Mouse (Mus musculus) adrenal gland, postnatal 36 days (tissue): ENCODE results near the gene Trmt11. TPM values are rescaled to one million over a fixed set of nuclear protein-coding genes. Genes with fewer than 3 reads are reported as not detected.
"Not testable (repeated sequence)": the region's sequence is repeated elsewhere in the genome, so short reads cannot be mapped to it uniquely, and the experiment has no call there.

ENCODE experiments used
- DNase-seq, 2 experiments: peaks; one replicate each; pipeline ENCODE4 v3.0.0; 2021; ENCODE audit warnings: mixed read lengths in 1 of 2
- total RNA-seq, 2 experiments: library from RNA; stranded (reverse); gene quantifications; 2 replicates each; pipeline ENCODE4 v1.2.3; 2021

The Trmt11 gene
- total RNA-seq, 2 experiments from 2014 or later, result 9.5 to 10.1 TPM

GRCm38 (mm10) chr10:30555686-30556578 is 44.6 kb downstream of the Trmt11 start:
- DNase-seq, result no peak

DNA sequence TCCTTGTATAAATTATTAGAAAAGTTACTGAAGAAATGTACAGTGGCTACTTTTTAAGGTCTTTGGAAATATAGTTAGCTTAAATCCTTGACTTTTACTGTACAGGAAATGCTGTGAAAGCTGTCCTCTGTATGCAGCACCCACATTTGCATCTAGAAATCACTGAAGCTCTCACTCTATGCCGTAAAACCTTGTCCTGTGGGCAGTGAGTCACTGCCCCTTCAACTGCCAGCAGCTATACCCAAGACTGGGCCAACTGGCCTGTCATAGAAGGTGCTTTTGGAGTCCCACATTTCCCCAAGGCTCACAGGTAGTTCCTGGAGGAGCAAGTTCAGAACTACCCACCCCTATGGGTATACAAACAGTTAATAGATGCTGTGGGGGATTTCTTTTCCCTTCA is 48.2 kb downstream of the Trmt11 start:
- no peak for DNase-seq

DNA sequence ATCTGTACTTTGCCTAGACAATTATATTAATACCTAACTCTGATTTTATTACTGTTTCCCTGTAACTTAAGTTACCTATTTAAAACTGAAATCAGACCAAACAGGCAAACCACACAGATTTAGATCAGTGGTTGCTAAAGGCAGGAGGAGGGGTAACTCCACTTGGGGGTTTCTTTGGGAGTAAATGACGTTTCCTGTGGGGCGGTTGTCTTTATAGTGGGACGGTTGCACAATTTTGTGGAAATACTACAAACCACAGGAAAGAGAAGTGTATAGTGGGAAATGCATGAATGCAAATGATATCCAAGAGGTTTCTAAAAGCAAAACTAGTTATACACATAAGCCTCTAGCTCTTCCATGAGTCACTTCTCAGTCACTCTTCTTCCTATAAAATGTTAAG is 50.6 kb downstream of the Trmt11 start:
- no peak for DNase-seq

- peak; percentile 3 to 10 for DNase-seq
These were observed 62.1 kb downstream of the Trmt11 start for GRCm38 (mm10) chr10:30538538-30538815.

GRCm38 (mm10) chr10:30537734-30538537 is 62.6 kb downstream of the Trmt11 start:
- peak; percentile 27 to 32 for DNase-seq

DNA sequence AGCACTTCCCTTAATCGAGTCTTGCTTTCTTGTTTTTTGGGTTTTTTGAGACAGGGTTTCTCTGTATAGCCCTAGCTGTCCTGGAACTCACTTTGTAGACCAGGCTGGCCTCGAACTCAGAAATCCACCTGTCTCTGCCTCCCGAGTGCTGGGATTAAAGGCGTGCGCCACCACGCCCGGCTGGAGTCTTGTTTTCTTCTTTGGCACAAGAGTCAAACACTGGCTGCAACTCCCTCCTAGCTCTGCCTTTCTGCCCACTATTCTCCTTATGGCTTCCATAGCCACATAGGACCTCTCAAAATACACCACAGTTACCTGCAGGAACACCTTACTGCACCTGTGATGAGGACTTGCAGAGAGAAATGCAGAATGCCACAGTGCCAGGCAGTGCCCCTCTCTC is 64.6 kb downstream of the Trmt11 start:
- not testable (repeated sequence) for DNase-seq

GRCm38 (mm10) chr10:30527122-30527521 is 73.4 kb downstream of the Trmt11 start:
- no peak for DNase-seq

DNA sequence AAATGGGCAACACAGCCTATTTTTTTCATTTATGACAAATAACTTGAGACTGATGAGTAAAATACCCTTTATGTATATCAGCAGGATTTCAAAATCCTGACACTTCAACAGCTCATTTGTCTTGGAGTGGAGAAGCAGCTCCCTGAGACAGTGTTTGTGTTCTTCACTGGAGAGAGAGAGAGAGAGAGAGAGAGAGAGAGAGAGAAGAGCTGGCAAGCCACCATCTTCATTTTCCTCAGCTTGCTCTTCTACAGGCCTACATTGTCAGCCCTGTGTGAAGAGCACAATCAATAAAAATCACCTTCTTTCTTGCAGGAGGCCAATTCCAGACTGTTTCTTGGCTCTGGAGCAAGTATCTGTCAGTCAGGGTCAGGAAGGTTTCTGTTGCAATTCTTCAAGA is 78.8 kb downstream of the Trmt11 start:
- no peak for DNase-seq

DNA sequence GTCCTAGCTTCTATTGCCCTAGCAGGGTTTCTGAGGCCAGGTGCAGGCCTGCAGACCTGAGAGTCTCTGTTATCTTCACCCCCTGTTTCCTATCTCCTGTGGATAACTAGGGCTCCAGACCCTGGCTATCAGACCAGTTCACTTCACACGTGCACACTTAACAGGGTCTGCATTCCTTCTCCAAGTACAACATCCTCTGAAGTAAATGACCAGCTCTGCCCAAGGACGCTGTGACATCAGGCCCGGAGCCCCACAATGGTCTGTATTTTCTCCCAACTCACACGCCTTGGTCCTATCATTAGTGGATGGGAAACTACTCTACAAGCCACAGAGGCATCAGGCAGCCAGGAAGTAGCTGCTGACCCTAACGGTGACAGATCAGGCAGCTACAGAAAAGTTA is 81.4 kb downstream of the Trmt11 start:
- no peak for DNase-seq

GRCm38 (mm10) chr10:30517224-30517623 is 83.3 kb downstream of the Trmt11 start:
- peak in 1 of 2 experiments; percentile 11 for DNase-seq

DNA sequence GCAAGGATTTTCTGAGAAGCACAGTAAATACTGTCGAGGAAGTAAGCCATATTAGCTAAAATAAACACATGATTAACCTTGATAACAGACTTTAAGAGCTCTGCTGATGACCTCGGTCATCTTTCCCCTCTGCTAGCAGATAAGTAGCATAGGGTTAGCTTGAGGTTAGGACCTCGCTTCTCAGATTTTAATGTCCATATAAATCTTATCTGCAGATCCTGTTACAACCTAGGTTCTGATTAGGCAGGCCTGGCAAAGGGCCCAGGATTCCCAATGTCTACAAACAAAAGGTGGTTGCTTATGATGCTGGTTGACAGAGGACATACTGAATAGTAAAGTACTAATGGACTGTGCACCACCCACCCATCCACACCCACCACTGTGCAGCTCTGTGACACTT is 83.8 kb downstream of the Trmt11 start:
- no peak for DNase-seq

- no peak for DNase-seq
These were observed 95.8 kb downstream of the Trmt11 start for GRCm38 (mm10) chr10:30504736-30505135.

DNA sequence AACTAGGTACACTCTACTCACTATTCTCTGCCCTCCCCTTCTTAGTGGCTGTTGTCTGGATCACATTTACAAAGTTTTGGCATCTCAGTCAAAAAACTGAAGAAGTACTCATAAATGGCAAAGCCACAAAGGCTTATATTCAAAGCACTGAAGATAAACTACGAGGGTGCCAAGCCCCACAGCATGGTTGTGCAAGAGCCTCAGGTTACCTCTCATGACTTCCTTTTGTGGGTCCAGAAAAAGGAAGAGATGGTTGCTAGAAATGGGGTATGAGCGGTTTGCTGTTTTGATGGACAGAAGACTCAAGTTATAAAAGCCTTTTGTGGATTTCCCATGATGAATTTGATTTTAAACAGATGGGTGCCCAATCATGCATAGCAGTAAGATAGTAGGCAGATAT is 97.4 kb downstream of the Trmt11 start:
- no peak for DNase-seq

- DNase-seq, result no peak
These were observed 97.8 kb downstream of the Trmt11 start for GRCm38 (mm10) chr10:30502718-30503117.

DNA sequence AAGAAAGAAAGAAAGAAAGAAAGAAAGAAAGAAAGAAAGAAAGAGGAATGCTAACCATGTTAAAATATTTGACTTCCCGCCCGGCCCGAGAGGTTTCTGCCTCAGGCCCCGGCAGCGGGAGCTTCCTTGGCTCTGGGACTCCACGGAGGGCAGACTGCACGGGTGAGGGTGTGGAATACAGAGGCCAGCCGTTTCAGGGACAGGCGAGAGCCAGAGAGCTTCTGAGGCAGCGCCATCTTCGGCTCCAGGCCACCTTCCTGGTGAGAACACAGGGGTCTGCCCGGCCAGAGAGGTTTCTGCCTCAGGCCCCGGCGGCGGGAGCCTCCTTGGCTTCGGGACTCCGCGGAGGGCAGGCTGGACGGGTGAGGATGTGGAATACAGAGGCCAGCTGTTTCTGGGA is 102.3 kb downstream of the Trmt11 start:
- not testable (repeated sequence) for DNase-seq

Other genes starting within 250 kb of the Trmt11 start
- gene Hint3, start 28.9 kb upstream of the Trmt11 start, total RNA-seq, result 10 to 100 TPM; 43.6 to 58.2 TPM
- gene Ncoa7, start 202.6 kb upstream of the Trmt11 start, total RNA-seq, result 10 to 100 TPM; 26.0 to 36.8 TPM
- gene Hey2, start 242.1 kb upstream of the Trmt11 start, total RNA-seq, result 1 to 10 TPM; 1.1 to 1.4 TPM